Mouse (Mus musculus): ENCODE measurements around the gene Mark1.

DNA sequence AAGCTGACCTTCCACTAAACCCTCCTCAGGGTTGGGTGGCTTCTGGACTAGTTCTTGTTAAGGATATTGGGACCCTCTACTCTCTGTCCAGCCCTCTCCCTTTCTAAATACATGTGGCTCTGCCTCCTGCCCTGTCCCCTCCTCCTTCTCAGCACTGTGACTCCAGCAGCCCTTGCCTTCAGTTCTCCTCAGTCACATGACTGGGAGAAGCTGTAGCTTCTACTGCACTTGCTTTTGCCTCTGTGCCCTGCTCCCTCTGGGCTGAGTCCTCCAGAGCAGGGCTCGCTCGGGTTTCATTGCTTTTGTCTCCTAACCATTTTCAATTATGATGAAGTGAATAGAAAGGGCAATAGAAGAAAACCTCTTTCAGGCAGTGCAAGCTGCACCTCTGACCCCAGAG is 12.6 kb downstream of the Mark1 start:
- no peak for TF ChIP-seq EP300 (IDR thresholded peaks at IDR 0.05; ENCODE audit: low read depth)
- TF ChIP-seq CTCF (IDR thresholded peaks at IDR 0.05; ENCODE audit: low read depth): no peak
